Mouse (Mus musculus) ovary, adult 18-20 months (tissue): ENCODE data around the gene Tekt1.

Experiments used
- DNase-seq: peaks from one replicate; pipeline ENCODE4 v3.0.0; 2022; ENCODE audit warnings: low spot score, mixed read lengths

The Tekt1 gene

GRCm38 (mm10) chr11:72362347-72362741 is at the start of gene Tekt1:
Tekt1 (minus strand) TSS chr11:72362442.
- no peak for DNase-seq

GRCm38 (mm10) chr11:72411945-72412344 is 49.7 kb upstream of the Tekt1 start:
- no peak for DNase-seq

GRCm38 (mm10) chr11:72411093-72411921 is 49.1 kb upstream of the Tekt1 start, which contains the start of gene Smtnl2:
Smtnl2 (minus strand) TSS chr11:72411713.
- peak; percentile 85 for DNase-seq

GRCm38 (mm10) chr11:72410521-72411092 is 48.4 kb upstream of the Tekt1 start:
- no peak for DNase-seq

GRCm38 (mm10) chr11:72409649-72410385 is 47.6 kb upstream of the Tekt1 start:
- DNase-seq, result no peak

GRCm38 (mm10) chr11:72408451-72409170 is 46.4 kb upstream of the Tekt1 start:
- DNase-seq, result no peak

- DNase-seq, result no peak
Measured at GRCm38 (mm10) chr11:72407574-72407973, 45.3 kb upstream of the Tekt1 start.

GRCm38 (mm10) chr11:72407081-72407480 is 44.8 kb upstream of the Tekt1 start:
- DNase-seq, result no peak

GRCm38 (mm10) chr11:72406079-72406675 is 43.9 kb upstream of the Tekt1 start:
- no peak for DNase-seq

GRCm38 (mm10) chr11:72405532-72405931 is 43.3 kb upstream of the Tekt1 start:
- DNase-seq, result no peak

- no peak for DNase-seq
Measured at GRCm38 (mm10) chr11:72402969-72403368, 40.7 kb upstream of the Tekt1 start.

- peak; percentile 61 for DNase-seq
Measured at GRCm38 (mm10) chr11:72402017-72402416, 39.8 kb upstream of the Tekt1 start.

- no peak for DNase-seq
Measured at GRCm38 (mm10) chr11:72401068-72401467, 38.8 kb upstream of the Tekt1 start.

- DNase-seq, result no peak
Measured at GRCm38 (mm10) chr11:72397811-72398525, 35.7 kb upstream of the Tekt1 start.

GRCm38 (mm10) chr11:72397072-72397471 is 34.8 kb upstream of the Tekt1 start:
- no peak for DNase-seq

GRCm38 (mm10) chr11:72396621-72397020 is 34.4 kb upstream of the Tekt1 start:
- DNase-seq, result peak; percentile 54

- DNase-seq, result no peak
Measured at GRCm38 (mm10) chr11:72395652-72396051, 33.4 kb upstream of the Tekt1 start.

GRCm38 (mm10) chr11:72394694-72395093 is 32.5 kb upstream of the Tekt1 start:
- DNase-seq, result no peak

GRCm38 (mm10) chr11:72393669-72394068 is 31.4 kb upstream of the Tekt1 start:
- DNase-seq, result no peak

GRCm38 (mm10) chr11:72393243-72393642 is 31.0 kb upstream of the Tekt1 start:
- no peak for DNase-seq

GRCm38 (mm10) chr11:72391181-72391580 is 28.9 kb upstream of the Tekt1 start:
- no peak for DNase-seq
